Mouse (Mus musculus) erythroblast, embryonic 14.5 days (primary cell): Measurements from ENCODE around the gene Gtf2h4.

Source experiments
- GATA1 ChIP-seq: IDR thresholded peaks from 2 replicates; pipeline ENCODE4 v1.6.1; 2012; ENCODE audit warnings: low read length, inconsistent platforms, mixed read lengths
- TAL1 ChIP-seq: IDR thresholded peaks from 3 replicates; pipeline ENCODE4 v1.6.1; 2012; ENCODE audit warnings: low read length, inconsistent platforms, mixed read lengths

- TF ChIP-seq GATA1 (no peak), TAL1 (no peak)
Measured at GRCm38 (mm10) chr17:35697429-35697758, 23.9 kb upstream of the Gtf2h4 start.
